Mouse (Mus musculus) CD8-positive naive resting alpha-beta T cell, adult 2 months (primary cell): ENCODE measurements around the gene Qtrt1.

Experiments used
- DNase-seq, 2 experiments: peaks; one replicate each; pipeline ENCODE4 v3.0.0; 2022; ENCODE audit warnings: low read depth in 2 of 2, low spot score in 2 of 2

Gene Qtrt1

DNA sequence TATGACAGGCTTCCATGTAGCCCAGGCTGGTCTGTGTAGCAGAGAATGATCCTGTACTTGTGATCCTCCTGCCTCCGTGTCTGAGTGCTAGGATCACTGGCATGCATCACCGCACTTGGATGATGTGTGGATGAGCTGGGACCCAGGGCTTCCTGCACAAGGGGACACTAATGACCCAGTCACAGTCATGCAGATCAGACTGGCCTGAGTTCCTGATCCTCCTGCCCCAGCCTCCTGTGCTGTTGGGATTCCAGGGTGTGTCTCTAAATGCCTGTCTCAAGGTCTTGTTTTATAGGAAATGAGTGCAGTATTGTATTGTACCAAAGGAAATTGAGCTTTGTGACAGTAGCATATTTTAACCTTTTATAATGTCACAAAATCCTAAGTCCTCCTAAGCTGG is 6.2 kb downstream of the Qtrt1 start:
- DNase-seq, result no peak

DNA sequence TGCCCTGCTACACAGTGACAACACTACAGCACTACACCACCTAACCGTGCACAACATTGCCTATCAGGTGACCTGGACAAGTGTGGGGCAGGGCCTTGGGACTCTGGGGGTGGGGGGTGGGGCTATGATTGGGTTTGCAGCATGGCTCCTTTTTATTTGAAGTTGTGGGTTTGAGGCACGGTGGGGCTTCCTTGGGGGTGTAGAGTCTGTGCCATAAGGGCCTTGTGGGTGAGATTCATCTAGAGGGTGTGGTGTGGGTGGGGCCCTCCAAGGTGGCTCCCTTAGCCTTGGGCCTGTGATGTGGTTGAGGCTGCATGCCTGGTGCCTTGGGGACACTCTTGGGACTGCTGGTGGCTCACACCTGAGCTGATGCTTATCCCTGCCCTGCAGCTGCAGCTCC is 8.0 kb downstream of the Qtrt1 start:
- DNase-seq, result no peak

GRCm38 (mm10) chr9:21424631-21425555 is 13.3 kb downstream of the Qtrt1 start, which contains the start of gene Dnm2:
TSS of gene Dnm2 (plus strand) at chr9:21424908.
- DNase-seq, result peak; percentile 98 to 100

DNA sequence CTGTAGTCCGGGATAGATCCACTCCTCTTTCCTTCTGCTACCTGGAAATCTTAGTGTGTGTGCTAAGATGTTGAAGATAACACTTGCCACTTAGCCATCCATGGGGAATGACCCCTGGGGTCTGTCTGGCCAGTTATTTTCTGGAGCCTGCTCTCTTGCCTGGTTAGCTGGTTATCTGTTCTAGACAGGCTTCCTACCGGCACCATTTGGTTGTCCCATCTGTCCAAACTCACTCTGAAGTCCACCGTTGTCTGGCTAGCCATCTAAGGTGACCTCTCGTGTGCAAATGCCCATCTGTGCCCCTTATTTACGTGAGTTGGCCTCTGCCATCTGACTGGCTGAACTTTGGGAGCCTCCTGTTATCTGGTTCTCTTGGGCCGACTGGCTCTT is 13.9 kb downstream of the Qtrt1 start:
- DNase-seq, result no peak

DNA sequence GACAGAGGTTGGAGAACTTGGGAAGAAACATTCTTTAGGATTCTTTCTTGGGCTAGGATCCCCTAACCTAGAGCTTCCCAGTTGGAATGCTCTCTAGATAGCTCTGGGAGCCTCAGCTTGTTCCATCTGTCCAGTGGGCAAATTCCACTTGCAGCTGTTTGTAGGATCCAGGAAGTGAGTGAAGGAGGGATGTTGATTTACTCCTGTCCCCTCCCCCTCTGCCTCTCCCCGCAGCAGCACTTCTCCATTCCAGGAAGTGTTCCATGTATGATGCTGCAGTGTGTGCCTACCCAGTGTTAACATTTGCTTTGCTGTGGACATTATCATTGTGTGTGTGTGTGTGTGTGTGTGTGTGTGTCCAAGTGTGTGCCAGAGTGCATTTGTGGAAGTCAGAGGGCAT is 14.4 kb downstream of the Qtrt1 start:
- DNase-seq, result no peak

GRCm38 (mm10) chr9:21426525-21426924 is 14.9 kb downstream of the Qtrt1 start:
- DNase-seq, result no peak

GRCm38 (mm10) chr9:21427773-21428172 is 16.1 kb downstream of the Qtrt1 start:
- no peak for DNase-seq

DNA sequence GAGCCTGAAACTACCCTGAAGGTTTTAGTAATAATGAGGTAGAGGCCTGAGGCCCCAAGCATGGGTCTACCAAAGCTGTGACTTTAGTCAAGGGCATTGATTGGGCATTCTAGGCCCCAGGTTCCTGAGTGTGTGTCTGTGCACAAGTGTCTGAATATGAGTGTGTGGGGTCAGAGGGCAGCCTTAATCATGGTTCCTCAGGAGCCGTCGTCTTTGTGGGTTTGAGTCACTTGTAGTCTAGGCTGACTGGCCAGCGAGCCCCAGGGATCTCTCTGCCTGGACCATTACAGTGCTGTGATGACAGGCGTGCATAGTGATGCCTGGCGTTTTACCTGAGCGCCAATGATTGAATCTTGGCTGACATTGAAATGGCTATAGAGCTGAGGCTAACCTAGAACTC is 16.5 kb downstream of the Qtrt1 start:
- no peak for DNase-seq

DNA sequence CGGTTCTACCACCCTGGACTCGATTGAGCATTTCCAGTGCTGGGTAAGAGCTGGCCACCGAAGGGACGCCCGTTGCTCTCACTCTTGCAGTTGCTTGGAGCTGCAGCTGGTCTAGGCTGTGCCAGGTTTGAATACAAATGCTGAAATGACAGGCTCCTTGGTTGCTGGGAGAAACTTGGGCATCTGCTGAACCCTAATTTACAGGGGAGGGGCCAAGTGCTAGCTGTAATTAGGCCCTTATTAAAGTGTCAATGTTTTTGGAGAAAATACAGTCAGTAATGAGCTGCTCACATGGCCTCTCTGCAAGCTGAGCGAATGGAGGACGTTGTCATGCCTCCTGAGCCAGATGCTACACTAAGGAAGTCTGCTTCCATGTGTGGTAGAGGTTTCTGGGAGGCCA is 19.1 kb downstream of the Qtrt1 start:
- no peak for DNase-seq

GRCm38 (mm10) chr9:21432066-21432465 is 20.4 kb downstream of the Qtrt1 start:
- DNase-seq, result no peak

- no peak for DNase-seq
Observed at GRCm38 (mm10) chr9:21433766-21434165, 22.1 kb downstream of the Qtrt1 start.

DNA sequence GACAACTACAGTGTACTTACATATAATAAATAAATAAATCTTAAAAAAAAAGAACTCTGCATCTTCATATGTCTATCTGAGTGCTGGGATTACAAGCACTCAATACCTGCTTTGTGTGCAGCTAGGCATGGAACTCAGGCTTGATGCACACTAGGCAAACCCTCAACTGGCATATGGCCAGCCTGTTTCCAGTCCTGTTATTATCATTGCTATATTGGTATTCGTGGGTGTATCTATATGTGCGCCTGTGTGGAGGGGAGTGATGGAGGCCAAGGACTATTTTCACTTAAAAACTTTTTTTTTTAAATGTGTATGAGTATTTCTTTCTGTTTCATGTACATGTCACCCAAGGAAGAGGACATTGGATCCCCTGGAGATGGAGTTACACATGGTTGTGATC is 22.8 kb downstream of the Qtrt1 start:
- DNase-seq, result no peak

DNA sequence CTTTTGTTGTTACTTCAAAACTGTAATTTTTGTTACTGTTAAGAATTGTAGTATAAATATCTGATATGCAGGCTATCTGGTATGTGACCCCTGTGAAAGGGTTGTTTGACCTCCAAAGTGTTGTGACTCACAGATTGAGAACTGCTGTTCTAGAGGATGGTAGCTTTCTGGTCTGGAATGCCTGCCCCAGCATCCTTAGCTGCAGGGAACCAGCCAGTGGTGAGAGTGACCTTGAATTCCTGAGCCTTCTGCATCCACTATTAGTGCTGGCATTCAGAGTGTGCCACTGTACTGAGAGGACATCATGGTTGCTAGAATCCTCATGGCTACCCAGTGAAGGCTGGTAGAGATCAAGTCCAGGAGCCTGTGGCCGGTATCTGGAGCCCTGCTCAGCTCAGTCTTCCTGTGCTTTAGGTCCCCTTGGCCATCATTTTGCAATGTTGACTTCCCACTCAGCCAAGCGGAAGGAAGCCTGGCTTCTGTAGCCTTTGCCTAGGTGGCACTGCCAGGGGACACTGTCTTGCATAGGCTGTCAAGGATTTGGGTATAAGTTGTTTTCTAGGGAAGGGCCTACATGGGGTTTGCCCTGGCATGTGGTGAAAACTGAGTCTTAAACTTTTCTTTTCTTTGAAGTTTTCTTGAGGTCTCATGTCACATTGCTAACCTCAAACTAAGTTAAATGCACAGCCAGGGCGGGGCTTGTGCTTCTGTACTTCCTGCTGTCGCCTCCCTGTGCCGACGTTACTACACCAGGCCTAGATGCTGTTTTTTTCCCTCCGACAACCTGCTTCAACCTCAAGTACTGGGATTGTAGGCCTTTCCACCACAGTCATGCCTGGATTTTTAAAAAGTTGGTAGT is 24.4 kb downstream of the Qtrt1 start:
- peak; percentile 76 to 80 for DNase-seq

DNA sequence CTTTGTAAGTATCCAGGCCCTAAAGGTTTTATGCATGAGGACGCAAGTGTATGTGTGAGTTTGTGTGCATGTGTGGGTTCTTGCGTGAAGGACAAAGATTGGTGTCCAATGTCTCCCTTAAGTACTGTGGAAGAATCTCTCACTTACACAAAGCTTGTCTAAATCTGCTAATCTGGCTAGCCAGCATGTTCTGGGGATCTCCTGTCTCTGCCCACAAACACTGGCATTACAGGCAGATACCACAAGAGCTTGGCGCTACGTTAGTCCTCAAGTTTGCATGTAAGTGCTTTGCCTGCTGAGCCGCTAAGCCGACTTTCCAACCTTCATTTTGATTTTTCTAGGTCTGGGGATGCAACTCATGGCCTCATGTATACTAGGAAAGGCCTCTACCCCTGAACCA is 25.9 kb downstream of the Qtrt1 start:
- no peak for DNase-seq

DNA sequence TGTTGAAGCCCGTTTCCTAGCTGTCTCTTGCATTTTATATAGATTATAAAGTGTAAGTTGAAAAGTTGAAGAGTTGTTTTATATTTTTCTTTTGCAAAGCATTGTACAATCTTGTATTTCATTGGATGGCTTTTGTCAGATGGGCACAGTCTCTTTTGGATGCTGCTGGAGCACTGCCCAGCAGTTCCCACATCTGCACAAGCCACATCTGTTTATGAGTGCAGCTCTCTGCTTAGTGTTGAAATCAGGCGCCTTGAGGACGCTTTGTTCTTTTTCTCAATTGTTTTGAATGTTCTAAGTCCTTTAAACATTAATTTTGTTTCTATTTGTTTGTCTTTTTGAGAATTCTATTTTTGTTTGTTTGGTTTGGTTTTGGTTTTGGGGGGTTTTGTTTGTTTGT is 26.6 kb downstream of the Qtrt1 start:
- no peak for DNase-seq

DNA sequence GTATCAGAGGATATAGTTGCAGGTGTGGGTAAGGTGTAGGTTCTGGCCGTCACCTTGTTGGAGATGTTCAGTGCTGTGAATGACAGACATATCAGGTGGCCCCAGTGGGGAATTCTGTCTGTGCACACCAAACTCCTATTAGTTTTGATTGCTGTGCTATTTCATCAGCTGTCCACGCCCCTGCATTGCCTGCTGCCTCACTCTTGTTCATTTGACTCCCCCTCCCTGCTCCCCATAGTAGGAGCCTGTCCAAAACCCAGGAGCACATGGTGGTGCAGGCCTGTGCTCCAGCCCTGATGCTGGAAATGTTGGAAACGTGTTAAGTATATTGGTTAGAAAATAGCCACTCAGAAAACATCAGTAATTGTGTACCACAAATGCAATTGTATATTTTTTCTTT is 27.8 kb downstream of the Qtrt1 start:
- no peak for DNase-seq

DNA sequence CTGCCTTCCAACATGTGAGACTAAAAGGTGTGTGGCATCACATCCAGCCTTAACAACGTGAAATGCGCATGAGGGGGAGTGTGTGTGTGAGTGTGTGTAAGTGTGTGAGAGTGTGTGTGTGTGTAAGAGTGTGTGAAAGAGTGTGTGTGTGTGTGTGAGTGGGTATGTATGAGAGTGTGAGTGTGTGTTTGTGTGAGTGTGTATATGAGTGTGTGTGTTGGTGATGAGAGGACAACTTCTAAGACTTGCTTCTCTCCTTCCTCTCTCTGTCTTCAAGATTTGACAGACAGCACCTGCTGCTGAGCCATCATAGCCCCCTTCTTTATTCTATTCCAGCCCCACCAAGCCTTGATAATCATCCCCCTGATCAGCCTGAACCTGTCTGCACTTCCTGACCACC is 28.3 kb downstream of the Qtrt1 start:
- DNase-seq, result no peak

- DNase-seq, result no peak
Observed at GRCm38 (mm10) chr9:21440387-21440786, 28.8 kb downstream of the Qtrt1 start.

- no peak for DNase-seq
Observed at GRCm38 (mm10) chr9:21443853-21444252, 32.2 kb downstream of the Qtrt1 start.

- no peak for DNase-seq
Observed at GRCm38 (mm10) chr9:21444574-21444973, 32.9 kb downstream of the Qtrt1 start.

DNA sequence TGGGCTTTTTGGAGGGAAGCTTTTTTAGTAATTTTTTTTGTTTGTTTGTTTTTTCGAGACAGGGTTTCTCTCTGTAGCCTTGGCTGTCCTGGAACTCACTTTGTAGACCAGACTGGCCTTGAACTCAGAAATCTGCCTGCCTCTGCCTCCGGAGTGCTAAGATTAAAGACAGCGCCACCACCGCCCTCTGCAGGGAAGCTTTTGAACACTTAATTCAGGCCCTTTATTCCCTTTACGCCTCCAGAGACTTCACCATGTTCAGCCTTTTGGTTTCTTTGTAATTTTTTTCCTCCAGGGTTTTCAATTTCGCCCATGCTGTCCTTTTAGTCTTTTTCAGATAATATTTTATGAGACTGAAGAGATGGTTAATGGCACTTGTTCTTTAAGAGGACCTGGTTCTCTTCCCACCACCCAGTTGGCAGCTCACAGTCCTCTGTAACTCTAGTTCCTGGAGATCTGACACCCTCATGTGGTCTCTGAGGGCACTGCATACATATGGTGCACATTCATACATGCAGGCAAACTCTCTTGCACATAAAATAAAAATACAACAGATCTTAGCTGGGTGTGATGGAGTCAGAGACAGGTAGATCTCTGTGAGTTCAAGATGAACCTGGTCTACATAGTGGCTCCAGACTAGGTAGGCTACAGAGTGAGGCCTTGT is 33.6 kb downstream of the Qtrt1 start:
- DNase-seq, result no peak

GRCm38 (mm10) chr9:21447778-21448177 is 36.1 kb downstream of the Qtrt1 start:
- DNase-seq, result no peak
